Mouse (Mus musculus) bone marrow, adult 2 months (tissue): ENCODE measurements around the gene Dock3. TPM values are rescaled to one million over a fixed set of nuclear protein-coding genes. Genes with fewer than 3 reads are reported as not detected.

Experiments
- H3K27ac ChIP-seq: fragments of 200-500 bp; 2 replicates; pipeline ENCODE4 v1.5.1; 2012; ENCODE audit warnings: low read depth, mild to moderate bottlenecking, control low read depth, inconsistent platforms, low read length; ENCODE audit not compliant: control insufficient read depth, poor library complexity, insufficient read depth
- H3K4me1 ChIP-seq: fragments of 200-500 bp; 2 replicates; pipeline ENCODE4 v1.6.1; 2011; ENCODE audit warnings: low read length; ENCODE audit not compliant: control insufficient read depth, insufficient read depth
- H3K4me3 ChIP-seq: fragments of 200-500 bp; replicated peaks from 2 replicates; pipeline ENCODE3; 2011; ENCODE audit warnings: mild to moderate bottlenecking, low read depth, low read length, control low read depth; ENCODE audit not compliant: control insufficient read depth
- CTCF ChIP-seq: fragments of 200-500 bp; IDR thresholded peaks from 2 replicates; pipeline ENCODE4 v1.5.1; 2011; ENCODE audit warnings: low read length, control low read depth; ENCODE audit not compliant: control insufficient read depth, insufficient read depth
- POLR2A ChIP-seq: fragments of 200-500 bp; IDR thresholded peaks from 2 replicates; pipeline ENCODE4 v1.6.1; 2011; ENCODE audit warnings: low read depth, mild to moderate bottlenecking, control low read depth, low read length, borderline replicate concordance; ENCODE audit not compliant: control insufficient read depth
- WGBS: fragments of 180-500 bp; shearing (Covaris S2); methylation state at CpG from one replicate; pipeline ENCODE4 v1.1.7; 2018; 5-methylcytosine and 5-hydroxymethylcytosine counted together
- polyA plus RNA-seq: library from polyadenylated mRNA; stranded (reverse); fragments of >200 nt; gene quantifications from 2 replicates; pipeline ENCODE4 v1.2.4, GENCODE M21; 2011; ENCODE audit warnings: low replicate concordance; ENCODE audit not compliant: missing spikeins, insufficient read depth, insufficient read length

Gene Dock3
- 0.83 TPM in 1 of 2 replicates, not detected in the other for polyA plus RNA-seq

DNA sequence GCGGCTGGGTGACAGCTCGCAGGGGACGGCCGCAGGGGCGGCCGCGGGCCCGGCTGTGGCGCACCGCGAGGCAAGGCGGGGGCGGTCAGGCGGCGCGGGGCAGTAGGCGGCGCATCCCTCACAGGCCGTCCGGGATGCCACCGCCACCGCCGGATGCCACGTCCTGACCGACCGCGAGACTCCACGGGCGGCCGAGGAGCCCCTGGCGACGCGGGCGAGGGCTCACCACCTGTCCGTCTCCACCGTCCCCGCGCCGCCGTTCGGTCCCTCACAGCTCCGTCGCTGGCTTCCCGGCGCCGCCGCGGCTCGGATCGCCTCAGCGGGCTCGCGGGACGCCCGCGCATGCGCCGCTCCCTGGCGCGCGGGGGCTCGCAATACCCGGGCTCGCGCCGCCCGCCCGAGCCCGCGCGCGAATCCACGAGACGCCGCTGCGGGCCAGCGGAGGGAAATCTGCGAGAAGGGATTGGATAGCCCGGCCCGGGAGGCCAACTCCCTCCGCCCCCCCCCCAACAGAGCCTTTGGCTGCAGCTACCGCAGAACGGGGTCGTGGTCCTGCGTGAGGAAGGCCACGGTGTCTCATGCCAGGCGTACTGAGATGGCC is at the start of gene Dock3:
Gene Dock3 (minus strand): TSS at position 371 of the 601 bp plus-strand sequence.
- no peak within 1 kb of the TSS for H3K4me3 ChIP-seq

DNA sequence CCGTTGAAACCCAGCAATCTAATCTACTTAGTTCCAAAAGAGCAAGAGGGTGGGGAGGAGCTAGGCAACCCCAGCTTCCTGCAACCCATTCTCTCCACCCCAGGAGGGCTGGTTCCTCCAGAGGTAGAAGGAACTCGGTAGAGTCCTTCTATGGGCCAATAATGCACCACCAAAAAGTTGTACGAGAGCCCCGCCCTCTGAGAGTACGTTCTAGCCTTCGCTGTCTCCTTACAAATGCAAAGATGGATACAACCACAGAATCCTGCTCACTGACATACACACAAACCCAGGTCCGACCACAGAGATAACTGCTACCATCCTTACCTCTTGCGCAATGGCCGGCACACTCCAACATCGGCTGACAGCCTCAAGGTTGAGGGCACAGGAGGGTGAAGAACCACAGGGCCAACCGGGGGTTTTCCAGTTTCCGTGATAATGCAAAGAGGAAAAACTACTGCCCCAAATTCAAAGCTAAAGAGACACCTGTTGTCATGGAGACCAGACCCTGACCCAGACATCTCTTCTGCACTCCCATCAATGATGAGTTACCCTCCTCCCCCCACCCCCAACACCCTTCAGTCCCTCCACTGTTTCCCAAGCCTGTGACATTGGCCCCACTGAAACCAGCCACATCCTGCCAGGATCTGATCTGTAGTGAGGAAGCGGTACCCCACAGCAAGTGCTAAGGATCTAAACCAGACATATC is 48.8 kb upstream of the Dock3 start:
- WGBS: 8% methylated on average over 13 of the region's 13 CpGs
- Histone ChIP-seq H3K27ac (peak overlapping the region; percentile 92), H3K4me1 (peaks cover 14% of the 10 kb centered on the region), H3K4me3 (peak overlapping the region; percentile 67)
- TF ChIP-seq POLR2A (no peak), CTCF (no peak)

More for the DNA sequence above, at the start of gene Dock3:
- Histone ChIP-seq H3K4me1 (no peaks in the 10 kb centered on the region), H3K27ac (no peak within 1 kb of the TSS; the same call in 1 of the 2 replicates)
- TF ChIP-seq CTCF: no peak
- TF ChIP-seq POLR2A: no peak
- under 1% methylated on average over 87 of the region's 87 CpGs for WGBS

- H3K27ac ChIP-seq: peak overlapping the region; percentile 92
- H3K4me3 ChIP-seq: peak overlapping the region; percentile 67
- 23% methylated on average over 16 of the region's 16 CpGs for WGBS
- peaks cover 14% of the 10 kb centered on the region for H3K4me1 ChIP-seq
- TF ChIP-seq CTCF (no peak), POLR2A (no peak; the same call in 1 of the 2 replicates)
Measured at GRCm38 (mm10) chr9:107279378-107280321, 47.9 kb upstream of the Dock3 start.

GRCm38 (mm10) chr9:107278527-107279377 is 47.0 kb upstream of the Dock3 start:
- H3K27ac ChIP-seq: peak overlapping the region; percentile 17; the same call in 1 of the 2 replicates
- WGBS: 35% methylated on average over 8 of the region's 8 CpGs
- H3K4me3 ChIP-seq: peak overlapping the region; percentile 8
- H3K4me1 ChIP-seq: peaks cover 14% of the 10 kb centered on the region
- 0 out of 2 replicates have a peak, but pooled peaks have one; percentile 9 for TF ChIP-seq CTCF
- no peak for TF ChIP-seq POLR2A

- WGBS: 66% methylated on average over 4 of the region's 4 CpGs
- Histone ChIP-seq H3K4me1 (peaks cover 15% of the 10 kb centered on the region), H3K4me3 (no peak overlapping the region), H3K27ac (peak overlapping the region; percentile 25; the same call in 1 of the 2 replicates)
- no peak for TF ChIP-seq POLR2A
- TF ChIP-seq CTCF: no peak
Measured at GRCm38 (mm10) chr9:107278126-107278525, 46.4 kb upstream of the Dock3 start.

DNA sequence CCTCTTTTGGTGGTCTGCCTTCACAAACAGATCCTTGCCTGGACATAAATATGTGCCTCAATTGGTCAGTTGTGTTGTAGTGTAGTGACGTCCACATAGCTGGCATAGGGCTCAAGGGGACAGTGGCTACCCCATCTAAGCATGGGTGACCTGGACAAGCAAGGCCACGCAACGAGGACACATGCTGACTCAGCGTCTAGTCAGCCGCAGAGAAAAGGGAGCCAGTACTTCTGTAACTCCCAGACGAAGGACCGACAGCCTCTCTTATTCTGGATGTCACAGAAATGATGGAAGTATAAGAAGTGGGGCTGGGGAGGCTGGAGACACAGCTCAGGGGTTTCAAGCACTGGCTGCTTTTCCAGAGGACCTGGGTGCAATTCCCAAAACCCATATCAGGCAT is 45.9 kb upstream of the Dock3 start:
- TF ChIP-seq CTCF: no peak
- no peak for TF ChIP-seq POLR2A
- Histone ChIP-seq H3K4me3 (no peak overlapping the region), H3K27ac (no peak overlapping the region), H3K4me1 (peaks cover 16% of the 10 kb centered on the region)
- WGBS: 71% methylated on average over 7 of the region's 7 CpGs

GRCm38 (mm10) chr9:107275710-107276109 is 44.0 kb upstream of the Dock3 start:
- Histone ChIP-seq H3K4me3 (no peak overlapping the region), H3K4me1 (peaks cover 13% of the 10 kb centered on the region), H3K27ac (no peak overlapping the region)
- no peak for TF ChIP-seq POLR2A
- TF ChIP-seq CTCF: no peak
- WGBS: 83% methylated on average over 5 of the region's 5 CpGs
